Mouse (Mus musculus) neural tube, embryonic 14.5 days (tissue): ENCODE measurements around the gene Usp32. TPM values are rescaled to one million over a fixed set of nuclear protein-coding genes. Genes with fewer than 3 reads are reported as not detected.

Experiments
- ATAC-seq: fragments of 200-750 bp; cut with Nextera tagmentation; 2 replicates; pipeline ENCODE4 v1.8.0; 2017; ENCODE audit warnings: low read depth, mild to moderate bottlenecking, moderate TSS enrichment, moderate library complexity
- H3K27ac ChIP-seq: fragments of 300-500 bp; sonication (generic); 2 replicates; pipeline ENCODE4 v1.5.1; 2014; ENCODE audit warnings: low read depth, mild to moderate bottlenecking, control low read depth, low read length, moderate library complexity, mixed read lengths
- H3K27me3 ChIP-seq: fragments of 300-500 bp; sonication (generic); 2 replicates; pipeline ENCODE4 v1.6.1; 2014; ENCODE audit warnings: low read length; ENCODE audit not compliant: control insufficient read depth, insufficient read depth
- H3K36me3 ChIP-seq: fragments of 300-500 bp; sonication (generic); 2 replicates; pipeline ENCODE4 v1.6.1; 2014; ENCODE audit warnings: low read length, mixed read lengths; ENCODE audit not compliant: control insufficient read depth, insufficient read depth
- H3K4me1 ChIP-seq: fragments of 300-500 bp; sonication (generic); 2 replicates; pipeline ENCODE4 v1.6.1; 2014; ENCODE audit warnings: low read length; ENCODE audit not compliant: control insufficient read depth, insufficient read depth
- H3K4me2 ChIP-seq: fragments of 300-500 bp; sonication (generic); 2 replicates; pipeline ENCODE4 v1.6.1; 2014; ENCODE audit warnings: mild to moderate bottlenecking, low read depth, low read length, control low read depth
- H3K4me3 ChIP-seq: fragments of 300-500 bp; sonication (generic); 2 replicates; pipeline ENCODE4 v1.5.1; 2014; ENCODE audit warnings: low read depth, low read length, control low read depth, mixed read lengths
- H3K9ac ChIP-seq: fragments of 300-500 bp; sonication (generic); replicated peaks from 2 replicates; pipeline ENCODE4 v1.6.1; 2014; ENCODE audit warnings: low read depth, mild to moderate bottlenecking, control low read depth, low read length, mixed read lengths
- H3K9me3 ChIP-seq: fragments of 300-500 bp; sonication (generic); 2 replicates; pipeline ENCODE4 v1.6.1; 2016; ENCODE audit warnings: low read length; ENCODE audit not compliant: control insufficient read depth
- WGBS: fragments of 180-500 bp; shearing (Covaris S2); extraction: QIAGEN DNeasy Blood & Tissue Kit; methylation state at CpG from one replicate; pipeline ENCODE4 v1.1.7; 2014; 5-methylcytosine and 5-hydroxymethylcytosine counted together
- polyA plus RNA-seq: library from polyadenylated mRNA; unstranded; fragments of >200 nt; fragmentation: Nextera tagmentation; extraction: Ambion mirVana; gene quantifications from 2 replicates; pipeline ENCODE4 v1.2.1, GENCODE M21; 2014

The Usp32 gene
- polyA plus RNA-seq, 1 experiment from 2014 or later, result 21.1 TPM

GRCm38 (mm10) chr11:85039256-85039655, 100.7 kb downstream of the Usp32 start:
- H3K4me1 ChIP-seq, result no peaks in the 10 kb centered on the region
- no peaks in the 10 kb centered on the region for H3K9me3 ChIP-seq
- no peak overlapping the region for H3K27ac ChIP-seq
- peaks cover 8% of the 10 kb centered on the region; the same call in 1 of the 2 replicates for H3K36me3 ChIP-seq
- no peak overlapping the region for H3K4me3 ChIP-seq
- no peak overlapping the region for H3K9ac ChIP-seq
- H3K27me3 ChIP-seq, result no peaks in the 10 kb centered on the region
- WGBS, result 93% methylated on average over 3 of the region's 3 CpGs
- no peak overlapping the region for H3K4me2 ChIP-seq
- ATAC-seq, result no peak

- Histone ChIP-seq H3K9ac (no peak overlapping the region), H3K36me3 (peaks cover 18% of the 10 kb centered on the region; the same call in 1 of the 2 replicates), H3K27me3 (no peaks in the 10 kb centered on the region), H3K4me2 (no peak overlapping the region), H3K4me3 (no peak overlapping the region), H3K9me3 (no peaks in the 10 kb centered on the region), H3K4me1 (no peaks in the 10 kb centered on the region), H3K27ac (no peak overlapping the region)
- ATAC-seq, result no peak
Measured at GRCm38 (mm10) chr11:85013121-85013520, 126.8 kb downstream of the Usp32 start.

- H3K27me3 ChIP-seq, result no peaks in the 10 kb centered on the region
- H3K4me3 ChIP-seq, result no peak overlapping the region
- H3K4me2 ChIP-seq, result no peak overlapping the region
- WGBS, result 95% methylated on average over 3 of the region's 3 CpGs
- peaks cover 12% of the 10 kb centered on the region for H3K36me3 ChIP-seq
- ATAC-seq, result no peak
- H3K4me1 ChIP-seq, result no peaks in the 10 kb centered on the region
- H3K27ac ChIP-seq, result no peak overlapping the region
- H3K9me3 ChIP-seq, result no peaks in the 10 kb centered on the region
- no peak overlapping the region for H3K9ac ChIP-seq
Measured at GRCm38 (mm10) chr11:85003566-85003965, 136.4 kb downstream of the Usp32 start.

GRCm38 (mm10) chr11:84995241-84995640, 144.7 kb downstream of the Usp32 start:
- Histone ChIP-seq H3K36me3 (peaks cover 21% of the 10 kb centered on the region), H3K4me2 (no peak overlapping the region), H3K9ac (no peak overlapping the region), H3K27ac (no peak overlapping the region), H3K4me1 (no peaks in the 10 kb centered on the region), H3K27me3 (no peaks in the 10 kb centered on the region), H3K4me3 (no peak overlapping the region), H3K9me3 (no peaks in the 10 kb centered on the region)
- ATAC-seq, result no peak
- WGBS, result 93% methylated on average over 1 of the region's 1 CpGs

- H3K9ac ChIP-seq, result no peak overlapping the region
- no peaks in the 10 kb centered on the region for H3K4me1 ChIP-seq
- 93% methylated on average over 1 of the region's 1 CpGs for WGBS
- ATAC-seq, result no peak
- H3K4me3 ChIP-seq, result no peak overlapping the region
- no peaks in the 10 kb centered on the region for H3K27me3 ChIP-seq
- no peak overlapping the region for H3K27ac ChIP-seq
- H3K36me3 ChIP-seq, result peaks cover 21% of the 10 kb centered on the region
- H3K4me2 ChIP-seq, result no peak overlapping the region
- H3K9me3 ChIP-seq, result no peaks in the 10 kb centered on the region
Measured at GRCm38 (mm10) chr11:84992996-84993395, 147.0 kb downstream of the Usp32 start.

GRCm38 (mm10) chr11:84988341-84988919, 151.5 kb downstream of the Usp32 start:
- no peak overlapping the region for H3K27ac ChIP-seq
- H3K27me3 ChIP-seq, result no peaks in the 10 kb centered on the region
- peaks cover 26% of the 10 kb centered on the region for H3K36me3 ChIP-seq
- H3K9ac ChIP-seq, result no peak overlapping the region
- H3K4me3 ChIP-seq, result no peak overlapping the region
- H3K4me2 ChIP-seq, result no peak overlapping the region
- no peaks in the 10 kb centered on the region for H3K4me1 ChIP-seq
- 88% methylated on average over 3 of the region's 3 CpGs for WGBS
- H3K9me3 ChIP-seq, result no peaks in the 10 kb centered on the region
- no peak for ATAC-seq

- Histone ChIP-seq H3K27me3 (no peaks in the 10 kb centered on the region), H3K27ac (no peak overlapping the region), H3K9ac (no peak overlapping the region), H3K4me3 (no peak overlapping the region), H3K36me3 (peaks cover 14% of the 10 kb centered on the region; the same call in 1 of the 2 replicates), H3K4me2 (no peak overlapping the region), H3K9me3 (no peaks in the 10 kb centered on the region), H3K4me1 (no peaks in the 10 kb centered on the region)
- WGBS, result 77% methylated on average over 6 of the region's 6 CpGs
- ATAC-seq, result no peak
Measured at GRCm38 (mm10) chr11:84985421-84985820, 154.5 kb downstream of the Usp32 start.

- Histone ChIP-seq H3K9ac (no peak overlapping the region), H3K4me1 (no peaks in the 10 kb centered on the region), H3K36me3 (0 out of 2 replicates have a peak, but pooled peaks cover 2% of the 10 kb centered on the region), H3K27me3 (no peaks in the 10 kb centered on the region), H3K27ac (no peak overlapping the region), H3K4me3 (no peak overlapping the region), H3K9me3 (no peaks in the 10 kb centered on the region), H3K4me2 (no peak overlapping the region)
- WGBS, result 89% methylated on average over 2 of the region's 2 CpGs
- no peak for ATAC-seq
Measured at GRCm38 (mm10) chr11:84980697-84981096, 159.3 kb downstream of the Usp32 start.

GRCm38 (mm10) chr11:84979351-84979750, 160.6 kb downstream of the Usp32 start:
- WGBS, result 37% methylated on average over 1 of the region's 1 CpGs
- ATAC-seq, result no peak
- Histone ChIP-seq H3K4me3 (no peak overlapping the region), H3K27me3 (no peaks in the 10 kb centered on the region), H3K36me3 (no peaks in the 10 kb centered on the region), H3K9ac (no peak overlapping the region), H3K9me3 (no peaks in the 10 kb centered on the region), H3K4me2 (no peak overlapping the region), H3K27ac (no peak overlapping the region), H3K4me1 (no peaks in the 10 kb centered on the region)
